Mouse (Mus musculus) embryonic facial prominence, embryonic 10.5 days (tissue): ENCODE results near the gene Cdc25b. TPM values are rescaled to one million over a fixed set of nuclear protein-coding genes. Genes with fewer than 3 reads are reported as not detected.

ENCODE experiments used
- DNase-seq: peaks from one replicate; pipeline ENCODE4 v3.0.0-alpha.2; 2017; ENCODE audit warnings: low spot score
- H3K27ac ChIP-seq: fragments of 300-500 bp; sonication (generic); replicated peaks from 2 replicates; pipeline ENCODE4 v1.5.1; 2016; ENCODE audit warnings: mild to moderate bottlenecking
- H3K27me3 ChIP-seq: fragments of 300-500 bp; sonication (generic); replicated peaks from 2 replicates; pipeline ENCODE4 v1.6.1; 2016; ENCODE audit warnings: low read depth, mild to moderate bottlenecking; ENCODE audit not compliant: poor library complexity, severe bottlenecking
- H3K36me3 ChIP-seq: fragments of 300-500 bp; sonication (generic); replicated peaks from 2 replicates; pipeline ENCODE4 v1.6.1; 2016; ENCODE audit warnings: mild to moderate bottlenecking, moderate library complexity
- H3K4me1 ChIP-seq: fragments of 300-500 bp; sonication (generic); 2 replicates; pipeline ENCODE4 v1.6.1; 2016
- H3K4me3 ChIP-seq: fragments of 300-500 bp; sonication (generic); 2 replicates; pipeline ENCODE4 v1.5.1; 2016; ENCODE audit warnings: mild to moderate bottlenecking, moderate library complexity
- H3K9me3 ChIP-seq: fragments of 300-500 bp; sonication (generic); 2 replicates; pipeline ENCODE4 v1.6.1; 2016; ENCODE audit warnings: mild to moderate bottlenecking
- WGBS: fragments of 180-500 bp; shearing (Covaris S2); methylation state at CpG from one replicate; pipeline ENCODE4 v1.1.7; 2016; 5-methylcytosine and 5-hydroxymethylcytosine counted together
- polyA plus RNA-seq: library from polyadenylated mRNA; unstranded; fragments of >200 nt; fragmentation: Nextera tagmentation; extraction: Ambion mirVana; gene quantifications from 2 replicates; pipeline ENCODE4 v1.2.1, GENCODE M21; 2016

Cdc25b gene
- polyA plus RNA-seq, 1 experiment from 2014 or later, result 50.0 TPM

- Histone ChIP-seq H3K36me3 (peaks cover 9% of the 10 kb centered on the region), H3K9me3 (no peaks in the 10 kb centered on the region), H3K27ac (peak overlapping the region; percentile 49; the same call in 1 of the 2 replicates), H3K4me1 (peaks cover 10% of the 10 kb centered on the region), H3K4me3 (no peak overlapping the region), H3K27me3 (no peaks in the 10 kb centered on the region)
- WGBS, result 50% methylated on average over 7 of the region's 7 CpGs
- no peak for DNase-seq
Observed at GRCm38 (mm10) chr2:131204410-131204981, 17.7 kb downstream of the Cdc25b start.

GRCm38 (mm10) chr2:131205521-131206182, 18.9 kb downstream of the Cdc25b start:
- Histone ChIP-seq H3K4me1 (peaks cover 15% of the 10 kb centered on the region), H3K27me3 (no peaks in the 10 kb centered on the region), H3K9me3 (no peaks in the 10 kb centered on the region), H3K27ac (no peak overlapping the region), H3K4me3 (no peak overlapping the region), H3K36me3 (no peaks in the 10 kb centered on the region; the same call in 1 of the 2 replicates)
- WGBS, result 85% methylated on average over 8 of the region's 8 CpGs
- DNase-seq, result no peak

GRCm38 (mm10) chr2:131206778-131207177, 20.0 kb downstream of the Cdc25b start, which contains the start of gene Ap5s1:
Gene Ap5s1 (plus strand): TSS chr2:131207078.
- Histone ChIP-seq H3K27me3 (no peaks in the 10 kb centered on the region), H3K27ac (no peak within 1 kb of the TSS), H3K4me3 (no peak within 1 kb of the TSS), H3K4me1 (peaks cover 22% of the 10 kb centered on the region), H3K9me3 (no peaks in the 10 kb centered on the region), H3K36me3 (no peaks in the 10 kb centered on the region)
- no peak for DNase-seq
- 78% methylated on average over 4 of the region's 4 CpGs for WGBS

GRCm38 (mm10) chr2:131208356-131208755, 21.6 kb downstream of the Cdc25b start:
- H3K27me3 ChIP-seq, result no peaks in the 10 kb centered on the region
- H3K27ac ChIP-seq, result no peak overlapping the region
- 94% methylated on average over 2 of the region's 2 CpGs for WGBS
- no peak overlapping the region for H3K4me3 ChIP-seq
- H3K4me1 ChIP-seq, result peaks cover 25% of the 10 kb centered on the region
- H3K36me3 ChIP-seq, result peaks cover 11% of the 10 kb centered on the region
- no peak for DNase-seq
- H3K9me3 ChIP-seq, result no peaks in the 10 kb centered on the region

GRCm38 (mm10) chr2:131209125-131209795, 22.5 kb downstream of the Cdc25b start:
- Histone ChIP-seq H3K4me3 (peak overlapping the region; percentile 65), H3K27me3 (no peaks in the 10 kb centered on the region), H3K27ac (peak overlapping the region; percentile 93), H3K4me1 (peaks cover 25% of the 10 kb centered on the region), H3K9me3 (no peaks in the 10 kb centered on the region), H3K36me3 (peaks cover 19% of the 10 kb centered on the region)
- 73% methylated on average over 4 of the region's 4 CpGs for WGBS
- DNase-seq, result no peak

GRCm38 (mm10) chr2:131209969-131210792, 23.4 kb downstream of the Cdc25b start:
- Histone ChIP-seq H3K9me3 (no peaks in the 10 kb centered on the region), H3K4me3 (peak overlapping the region; percentile 65), H3K27ac (peak overlapping the region; percentile 93), H3K27me3 (no peaks in the 10 kb centered on the region), H3K36me3 (peaks cover 20% of the 10 kb centered on the region), H3K4me1 (peaks cover 18% of the 10 kb centered on the region)
- peak; percentile 97 for DNase-seq
- 2% methylated on average over 50 of the region's 50 CpGs for WGBS

- Histone ChIP-seq H3K27me3 (no peaks in the 10 kb centered on the region), H3K4me1 (peaks cover 18% of the 10 kb centered on the region), H3K4me3 (peak overlapping the region; percentile 65), H3K9me3 (no peaks in the 10 kb centered on the region), H3K27ac (peak overlapping the region; percentile 93), H3K36me3 (peaks cover 20% of the 10 kb centered on the region)
- no peak for DNase-seq
- WGBS, result 78% methylated on average over 9 of the region's 9 CpGs
Observed at GRCm38 (mm10) chr2:131211026-131211615, 24.4 kb downstream of the Cdc25b start.

GRCm38 (mm10) chr2:131213773-131214172, 27.0 kb downstream of the Cdc25b start:
- WGBS, result 90% methylated on average over 7 of the region's 7 CpGs
- H3K4me1 ChIP-seq, result peaks cover 18% of the 10 kb centered on the region
- H3K27me3 ChIP-seq, result no peaks in the 10 kb centered on the region
- no peak for DNase-seq
- no peak overlapping the region for H3K27ac ChIP-seq
- no peak overlapping the region for H3K4me3 ChIP-seq
- no peaks in the 10 kb centered on the region for H3K9me3 ChIP-seq
- H3K36me3 ChIP-seq, result peaks cover 20% of the 10 kb centered on the region

GRCm38 (mm10) chr2:131215941-131216858, 29.5 kb downstream of the Cdc25b start:
- WGBS, result 89% methylated on average over 7 of the region's 7 CpGs
- Histone ChIP-seq H3K9me3 (no peaks in the 10 kb centered on the region), H3K36me3 (peaks cover 20% of the 10 kb centered on the region), H3K27me3 (no peaks in the 10 kb centered on the region), H3K27ac (no peak overlapping the region), H3K4me3 (no peak overlapping the region), H3K4me1 (peaks cover 4% of the 10 kb centered on the region)
- no peak for DNase-seq

GRCm38 (mm10) chr2:131220030-131220429, 33.3 kb downstream of the Cdc25b start:
- no peaks in the 10 kb centered on the region for H3K4me1 ChIP-seq
- no peaks in the 10 kb centered on the region for H3K36me3 ChIP-seq
- DNase-seq, result no peak
- WGBS, result 83% methylated on average over 4 of the region's 4 CpGs
- no peaks in the 10 kb centered on the region for H3K9me3 ChIP-seq
- no peak overlapping the region for H3K27ac ChIP-seq
- H3K4me3 ChIP-seq, result no peak overlapping the region
- no peaks in the 10 kb centered on the region for H3K27me3 ChIP-seq

GRCm38 (mm10) chr2:131221853-131222515, 35.2 kb downstream of the Cdc25b start:
- no peak overlapping the region for H3K4me3 ChIP-seq
- no peak for DNase-seq
- H3K9me3 ChIP-seq, result no peaks in the 10 kb centered on the region
- no peaks in the 10 kb centered on the region for H3K36me3 ChIP-seq
- WGBS, result 72% methylated on average over 3 of the region's 3 CpGs
- no peaks in the 10 kb centered on the region for H3K27me3 ChIP-seq
- no peak overlapping the region for H3K27ac ChIP-seq
- H3K4me1 ChIP-seq, result no peaks in the 10 kb centered on the region
